Mouse (Mus musculus): Measurements from ENCODE around the gene Olfr288. TPM values are rescaled to one million over a fixed set of nuclear protein-coding genes. Genes with fewer than 3 reads are reported as not detected.

Gene Olfr288
- total and polyA plus RNA-seq, 2 experiments: not detected

GRCm38 (mm10) chr15:98181132-98181711 lies 14.1 kb downstream of the Olfr288 start:
- TF ChIP-seq CTCF (IDR thresholded peaks at IDR 0.05; ENCODE audit: low read depth, low read length) (peak; percentile 81), POLR2A (IDR thresholded peaks at IDR 0.05; ENCODE audit: extremely low read depth, insufficient read depth, low read length) (no peak)
- Histone ChIP-seq H3K27me3 (ENCODE audit: control insufficient read depth, insufficient read depth, low read length) (no peaks in the 10 kb centered on the region), H3K4me1 (ENCODE audit: control insufficient read depth, insufficient read depth, low read length) (no peaks in the 10 kb centered on the region; the same call in 1 of the 2 replicates), H3K79me2 (ENCODE audit: control insufficient read depth, insufficient read depth, low read length) (no peaks in the 10 kb centered on the region), H3K4me3 (ENCODE audit: insufficient read depth, low read depth, low read length) (peak overlapping the region; percentile 67), H3K27ac (replicated peaks; ENCODE audit: insufficient read depth, low read depth, low read length) (no peak overlapping the region), H3K9ac (ENCODE audit: low read depth, low read length) (0 out of 2 replicates have a peak overlapping the region, but pooled peaks have one; percentile 5), H3K36me3 (ENCODE audit: control insufficient read depth, insufficient read depth, low read length) (no peaks in the 10 kb centered on the region)
- DNase-seq (ENCODE audit: extremely low read depth, low read depth, low spot score): peak; percentile 56
- under 1% methylated on average over 30 of the region's 30 CpGs for WGBS

GRCm38 (mm10) chr15:98180567-98181131 lies 14.7 kb downstream of the Olfr288 start:
- H3K79me2 ChIP-seq (ENCODE audit: control insufficient read depth, insufficient read depth, low read length): no peaks in the 10 kb centered on the region
- no peaks in the 10 kb centered on the region for H3K27me3 ChIP-seq (ENCODE audit: control insufficient read depth, insufficient read depth, low read length)
- peak overlapping the region; percentile 25; the same call in 1 of the 2 replicates for H3K4me3 ChIP-seq (ENCODE audit: insufficient read depth, low read depth, low read length)
- H3K4me1 ChIP-seq (ENCODE audit: control insufficient read depth, insufficient read depth, low read length): no peaks in the 10 kb centered on the region; the same call in 1 of the 2 replicates
- DNase-seq (ENCODE audit: extremely low read depth, low read depth, low spot score): no peak
- TF ChIP-seq CTCF (IDR thresholded peaks at IDR 0.05; ENCODE audit: low read depth, low read length) (no peak), POLR2A (IDR thresholded peaks at IDR 0.05; ENCODE audit: extremely low read depth, insufficient read depth, low read length) (no peak)
- 16% methylated on average over 26 of the region's 26 CpGs for WGBS
- no peaks in the 10 kb centered on the region for H3K36me3 ChIP-seq (ENCODE audit: control insufficient read depth, insufficient read depth, low read length)
- no peak overlapping the region for H3K9ac ChIP-seq (ENCODE audit: low read depth, low read length)
- H3K27ac ChIP-seq (replicated peaks; ENCODE audit: insufficient read depth, low read depth, low read length): no peak overlapping the region

- no peak for DNase-seq (ENCODE audit: extremely low read depth, low read depth, low spot score)
- WGBS: 47% methylated on average over 3 of the region's 3 CpGs
Measured at GRCm38 (mm10) chr15:98177320-98177719, 18.0 kb downstream of the Olfr288 start.

GRCm38 (mm10) chr15:98173821-98174220 lies 21.5 kb downstream of the Olfr288 start:
- Histone ChIP-seq H3K79me2 (ENCODE audit: control insufficient read depth, insufficient read depth, low read length) (no peaks in the 10 kb centered on the region), H3K27ac (replicated peaks; ENCODE audit: insufficient read depth, low read depth, low read length) (no peak overlapping the region), H3K36me3 (ENCODE audit: control insufficient read depth, insufficient read depth, low read length) (no peaks in the 10 kb centered on the region), H3K4me3 (ENCODE audit: insufficient read depth, low read depth, low read length) (no peak overlapping the region), H3K9ac (ENCODE audit: low read depth, low read length) (no peak overlapping the region), H3K27me3 (ENCODE audit: control insufficient read depth, insufficient read depth, low read length) (peaks cover 2% of the 10 kb centered on the region; the same call in 1 of the 2 replicates), H3K4me1 (ENCODE audit: control insufficient read depth, insufficient read depth, low read length) (no peaks in the 10 kb centered on the region)
- peak; percentile 10 for DNase-seq (ENCODE audit: extremely low read depth, low read depth, low spot score)
- 40% methylated on average over 8 of the region's 8 CpGs for WGBS
- no peak for TF ChIP-seq POLR2A (IDR thresholded peaks at IDR 0.05; ENCODE audit: extremely low read depth, insufficient read depth, low read length)
- TF ChIP-seq CTCF (IDR thresholded peaks at IDR 0.05; ENCODE audit: low read depth, low read length): 0 out of 2 replicates have a peak, but pooled peaks have one; percentile 0

More at GRCm38 (mm10) chr15:98177320-98177719, 18.0 kb downstream of the Olfr288 start:
- no peak overlapping the region for H3K27ac ChIP-seq (replicated peaks; ENCODE audit: insufficient read depth, low read depth, low read length)
- H3K36me3 ChIP-seq (ENCODE audit: control insufficient read depth, insufficient read depth, low read length): no peaks in the 10 kb centered on the region
- no peaks in the 10 kb centered on the region; the same call in 1 of the 2 replicates for H3K27me3 ChIP-seq (ENCODE audit: control insufficient read depth, insufficient read depth, low read length)
- no peak overlapping the region for H3K4me3 ChIP-seq (ENCODE audit: insufficient read depth, low read depth, low read length)
- H3K9ac ChIP-seq (ENCODE audit: low read depth, low read length): no peak overlapping the region
- H3K79me2 ChIP-seq (ENCODE audit: control insufficient read depth, insufficient read depth, low read length): no peaks in the 10 kb centered on the region
- no peak for TF ChIP-seq POLR2A (IDR thresholded peaks at IDR 0.05; ENCODE audit: extremely low read depth, insufficient read depth, low read length)
- TF ChIP-seq CTCF (IDR thresholded peaks at IDR 0.05; ENCODE audit: low read depth, low read length): no peak
- H3K4me1 ChIP-seq (ENCODE audit: control insufficient read depth, insufficient read depth, low read length): no peaks in the 10 kb centered on the region; the same call in 1 of the 2 replicates

GRCm38 (mm10) chr15:98172113-98172512 lies 23.2 kb downstream of the Olfr288 start:
- TF ChIP-seq POLR2A (IDR thresholded peaks at IDR 0.05; ENCODE audit: extremely low read depth, insufficient read depth, low read length) (no peak), CTCF (IDR thresholded peaks at IDR 0.05; ENCODE audit: low read depth, low read length) (no peak)
- no peak for DNase-seq (ENCODE audit: extremely low read depth, low read depth, low spot score)
- no peak overlapping the region for H3K9ac ChIP-seq (ENCODE audit: low read depth, low read length)
- no peaks in the 10 kb centered on the region for H3K4me1 ChIP-seq (ENCODE audit: control insufficient read depth, insufficient read depth, low read length)
- no peaks in the 10 kb centered on the region for H3K79me2 ChIP-seq (ENCODE audit: control insufficient read depth, insufficient read depth, low read length)
- no peaks in the 10 kb centered on the region for H3K36me3 ChIP-seq (ENCODE audit: control insufficient read depth, insufficient read depth, low read length)
- no peak overlapping the region for H3K27ac ChIP-seq (replicated peaks; ENCODE audit: insufficient read depth, low read depth, low read length)
- no peak overlapping the region for H3K4me3 ChIP-seq (ENCODE audit: insufficient read depth, low read depth, low read length)
- WGBS: 66% methylated on average over 5 of the region's 5 CpGs
- peaks cover 14% of the 10 kb centered on the region for H3K27me3 ChIP-seq (ENCODE audit: control insufficient read depth, insufficient read depth, low read length)

GRCm38 (mm10) chr15:98170917-98171316 lies 24.4 kb downstream of the Olfr288 start:
- Histone ChIP-seq H3K27ac (replicated peaks; ENCODE audit: insufficient read depth, low read depth, low read length) (no peak overlapping the region), H3K27me3 (ENCODE audit: control insufficient read depth, insufficient read depth, low read length) (peaks cover 16% of the 10 kb centered on the region), H3K36me3 (ENCODE audit: control insufficient read depth, insufficient read depth, low read length) (no peaks in the 10 kb centered on the region), H3K79me2 (ENCODE audit: control insufficient read depth, insufficient read depth, low read length) (no peaks in the 10 kb centered on the region), H3K9ac (ENCODE audit: low read depth, low read length) (no peak overlapping the region), H3K4me3 (ENCODE audit: insufficient read depth, low read depth, low read length) (no peak overlapping the region), H3K4me1 (ENCODE audit: control insufficient read depth, insufficient read depth, low read length) (no peaks in the 10 kb centered on the region)
- 62% methylated on average over 9 of the region's 9 CpGs for WGBS
- DNase-seq (ENCODE audit: extremely low read depth, low read depth, low spot score): no peak
- TF ChIP-seq CTCF (IDR thresholded peaks at IDR 0.05; ENCODE audit: low read depth, low read length) (no peak), POLR2A (IDR thresholded peaks at IDR 0.05; ENCODE audit: extremely low read depth, insufficient read depth, low read length) (no peak)
